Mouse (Mus musculus) layer of hippocampus, postnatal 36 days (tissue): Measurements from ENCODE around the gene Xylt2. TPM values are rescaled to one million over a fixed set of nuclear protein-coding genes. Genes with fewer than 3 reads are reported as not detected.
"Not testable (repeated sequence)": the region's sequence is repeated elsewhere in the genome, so short reads cannot be mapped to it uniquely, and the experiment has no call there.

Source experiments
- DNase-seq, 2 experiments: peaks; one replicate each; pipeline ENCODE4 v3.0.0; 2022
- total RNA-seq, 2 experiments: library from RNA; stranded (reverse); gene quantifications; 2 replicates each; pipeline ENCODE4 v1.2.3; 2021

Gene Xylt2
- total RNA-seq, 2 experiments from 2014 or later = 23.0 to 26.1 TPM

DNA sequence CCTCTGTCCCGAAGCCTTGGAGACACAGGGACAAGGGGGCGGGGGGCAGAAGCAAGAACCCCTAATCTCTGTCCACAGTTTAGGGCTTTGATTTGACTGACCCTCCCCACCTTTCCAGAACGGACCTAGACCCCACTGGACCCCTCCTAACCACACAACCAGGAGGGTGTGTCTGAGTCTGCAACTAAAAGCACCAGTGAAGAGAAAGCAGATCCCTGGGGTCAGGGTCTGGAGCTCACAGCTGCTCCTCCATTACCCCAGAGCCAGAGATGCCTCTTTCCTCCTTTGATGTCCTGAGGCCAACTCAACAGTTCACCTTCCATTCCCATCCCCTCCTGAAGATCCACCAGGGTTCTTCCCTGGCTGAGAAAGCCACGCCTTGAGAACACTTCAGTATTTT lies 1.0 kb downstream of the Xylt2 start:
- DNase-seq = no peak

DNA sequence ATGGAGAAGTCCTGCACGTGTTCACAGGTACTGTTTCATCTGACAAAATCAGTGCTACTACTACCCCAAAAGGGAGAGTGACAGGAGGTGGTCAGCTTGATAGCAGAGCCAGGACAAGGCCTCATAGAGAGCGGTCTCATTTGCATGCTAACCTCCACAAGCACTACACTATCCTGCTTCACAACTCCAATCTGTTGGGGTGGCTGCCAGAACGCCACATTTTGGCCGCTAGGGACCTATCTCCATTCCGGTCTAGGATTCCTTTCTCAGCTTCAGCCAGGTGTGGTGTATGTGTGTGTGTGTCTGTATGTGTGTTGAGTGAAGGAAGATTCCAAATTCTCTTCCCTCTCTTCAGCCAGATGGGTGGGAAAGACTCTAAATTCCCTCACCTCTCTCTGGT lies 1.9 kb downstream of the Xylt2 start:
- DNase-seq = no peak

- no peak for DNase-seq
These were observed 2.3 kb downstream of the Xylt2 start for GRCm38 (mm10) chr11:94674984-94675383.

GRCm38 (mm10) chr11:94665281-94665680 lies 12.0 kb downstream of the Xylt2 start:
- no peak for DNase-seq

GRCm38 (mm10) chr11:94661344-94661743 lies 16.0 kb downstream of the Xylt2 start:
- DNase-seq = no peak

DNA sequence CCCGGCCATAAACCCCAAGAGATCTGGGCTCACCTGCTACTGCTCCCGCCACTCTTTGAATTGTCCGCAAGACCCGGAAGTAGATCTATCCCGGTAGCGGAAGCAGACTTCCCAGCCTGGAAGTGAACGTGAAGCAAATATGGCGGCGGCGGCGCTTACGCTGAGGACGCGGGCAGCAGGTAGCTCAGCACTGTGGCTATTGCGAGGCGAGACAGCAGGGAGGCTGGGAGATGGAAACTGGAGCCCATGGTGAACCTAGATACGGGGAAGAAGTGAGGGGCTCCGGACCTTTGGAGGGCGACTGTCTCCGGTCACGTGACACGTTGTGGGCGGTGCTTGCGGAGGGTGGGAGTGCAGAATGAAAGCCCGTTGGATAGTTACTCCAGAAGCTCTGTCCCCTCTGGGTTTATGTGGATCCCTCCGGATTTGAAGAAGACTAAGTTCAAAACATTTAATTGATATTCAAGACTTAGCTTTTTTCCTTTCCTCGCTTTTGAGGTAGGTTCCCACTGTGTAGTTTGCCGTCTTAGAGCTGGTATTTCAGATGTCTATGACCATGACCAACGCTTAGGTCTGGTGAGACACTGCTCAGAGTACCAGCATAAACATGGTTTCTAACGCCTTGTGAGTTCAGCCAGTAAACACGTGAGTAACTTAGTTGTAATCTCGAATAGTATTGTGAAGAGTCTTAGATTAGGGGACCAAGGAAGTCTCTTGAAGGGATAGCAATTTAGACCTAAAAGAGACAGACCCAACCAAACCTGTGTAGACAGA lies 23.5 kb downstream of the Xylt2 start, which contains the start of the genes Mrpl27 and Eme1:
Gene Mrpl27, plus strand, starts transcription at position 105 of the 774 bp plus-strand sequence.
Gene Eme1, minus strand, starts transcription at position 302 of the 774 bp plus-strand sequence.
- peak; percentile 84 to 87 for DNase-seq

DNA sequence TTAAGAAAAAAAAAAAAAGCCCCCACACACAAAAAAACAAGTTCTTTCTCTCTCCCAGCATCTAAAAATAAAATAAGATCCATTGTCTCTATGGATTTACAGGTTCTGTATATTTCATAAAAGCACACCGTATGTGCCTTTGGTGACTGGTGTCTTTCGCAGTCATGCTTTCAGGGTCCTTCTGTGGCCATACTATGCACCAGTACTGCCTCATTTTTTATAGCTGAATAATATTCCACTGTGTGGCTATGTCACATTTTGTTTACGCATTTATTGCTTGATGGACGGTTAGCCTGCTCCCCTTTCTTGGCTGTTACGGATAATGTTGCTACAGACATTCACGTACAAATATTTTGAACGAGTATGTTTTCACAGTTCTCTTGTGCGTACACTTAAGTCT lies 24.3 kb downstream of the Xylt2 start:
- DNase-seq = no peak

DNA sequence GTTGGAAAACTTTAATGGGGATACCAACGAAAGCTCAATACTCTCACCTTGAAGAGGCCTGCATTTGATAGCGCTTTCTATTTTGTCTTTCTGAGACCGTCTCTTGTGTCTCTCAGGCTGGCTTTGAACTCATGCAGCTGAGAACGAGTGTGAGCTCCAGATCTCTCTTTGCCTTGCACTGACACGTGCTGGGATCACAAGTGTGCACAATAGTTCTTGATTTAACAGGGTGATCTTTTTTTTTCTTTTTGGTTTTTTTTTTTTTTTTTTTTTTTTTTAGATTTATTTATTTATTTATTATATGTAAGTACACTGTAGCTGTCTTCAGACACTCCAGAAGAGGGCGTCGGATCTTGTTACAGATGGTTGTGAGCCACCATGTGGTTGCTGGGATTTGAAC lies 26.1 kb downstream of the Xylt2 start:
- DNase-seq = not testable (repeated sequence)

DNA sequence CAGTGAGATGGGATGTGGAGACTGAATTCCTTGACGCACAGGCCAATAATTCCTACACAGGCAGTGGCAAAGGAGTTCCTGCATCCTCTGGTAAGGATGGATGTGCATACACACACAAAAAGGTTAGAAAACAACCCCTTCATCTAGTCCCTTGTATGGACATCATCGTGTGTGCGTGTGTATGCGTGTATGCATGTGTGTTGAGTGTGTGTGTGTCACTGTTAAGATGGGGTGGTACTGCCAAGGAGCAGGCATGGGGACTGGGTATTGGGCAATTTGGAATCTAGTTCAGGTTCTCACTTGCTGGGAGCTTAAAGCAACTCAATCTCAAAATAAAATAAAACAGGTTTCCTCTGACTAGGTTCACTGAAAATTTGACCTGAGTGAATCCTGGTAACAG lies 30.9 kb downstream of the Xylt2 start:
- DNase-seq = no peak

DNA sequence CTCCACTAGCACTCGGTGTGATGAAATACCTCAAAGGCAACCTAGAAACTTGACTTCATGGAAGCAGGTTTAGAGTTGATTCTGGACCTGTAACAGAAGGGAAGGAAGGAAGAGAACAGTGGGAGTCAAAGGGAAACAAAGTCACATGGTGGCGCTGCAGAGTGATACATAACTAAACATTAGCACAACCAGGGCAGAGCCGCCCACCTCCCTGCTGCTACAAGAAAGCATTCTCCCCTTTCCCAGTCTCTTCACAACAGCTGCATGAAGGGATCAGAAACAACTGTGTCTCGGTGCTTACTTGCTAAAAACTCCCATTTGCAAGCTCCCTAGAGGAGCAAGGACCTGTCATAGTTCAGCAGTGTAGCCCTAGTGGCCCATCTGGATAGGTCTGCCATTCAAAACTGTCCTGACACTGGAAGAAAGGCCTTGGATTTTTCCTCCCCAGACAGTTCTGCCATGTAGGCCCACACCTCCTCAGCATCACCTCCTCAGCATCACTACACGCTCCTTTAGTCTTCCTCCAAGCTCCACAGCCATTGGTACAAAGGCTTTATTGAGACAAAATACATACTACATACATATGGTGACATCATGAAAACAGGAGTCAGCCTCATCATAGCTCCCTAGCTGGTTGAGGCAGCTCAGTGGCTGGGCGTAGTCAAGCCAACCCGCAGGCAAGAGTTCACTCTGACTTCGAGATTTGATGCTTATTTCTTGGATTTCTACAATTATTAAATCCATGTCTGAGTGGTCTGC lies 32.7 kb downstream of the Xylt2 start:
- peak; percentile 20 to 34 for DNase-seq

- no peak for DNase-seq
These were observed 42.9 kb downstream of the Xylt2 start for GRCm38 (mm10) chr11:94634431-94634830.

DNA sequence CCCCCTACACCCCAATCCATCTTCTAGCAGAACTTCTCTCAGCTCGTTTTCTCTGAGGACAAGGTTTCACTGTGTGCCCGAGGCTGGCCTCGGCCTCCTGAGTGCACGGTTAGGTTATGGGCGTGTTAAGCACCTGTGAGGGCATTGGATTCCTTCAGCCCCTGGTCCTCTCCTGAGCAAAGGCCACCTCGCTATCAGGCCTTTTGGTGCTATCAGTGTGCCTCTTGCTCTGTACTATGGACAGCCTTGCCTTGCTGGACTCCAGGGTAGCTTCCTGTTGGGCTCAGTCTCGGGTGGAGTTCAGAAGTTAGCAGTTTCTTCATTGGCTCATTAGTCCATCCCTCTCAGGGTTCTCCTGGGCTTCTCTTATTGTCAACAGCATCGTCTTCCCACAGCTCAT lies 44.3 kb downstream of the Xylt2 start:
- DNase-seq = no peak

GRCm38 (mm10) chr11:94631969-94632368 lies 45.3 kb downstream of the Xylt2 start:
- no peak for DNase-seq

- DNase-seq = no peak
These were observed 46.9 kb downstream of the Xylt2 start for GRCm38 (mm10) chr11:94630199-94631011.

- no peak for DNase-seq
These were observed 47.5 kb downstream of the Xylt2 start for GRCm38 (mm10) chr11:94629884-94630198.

DNA sequence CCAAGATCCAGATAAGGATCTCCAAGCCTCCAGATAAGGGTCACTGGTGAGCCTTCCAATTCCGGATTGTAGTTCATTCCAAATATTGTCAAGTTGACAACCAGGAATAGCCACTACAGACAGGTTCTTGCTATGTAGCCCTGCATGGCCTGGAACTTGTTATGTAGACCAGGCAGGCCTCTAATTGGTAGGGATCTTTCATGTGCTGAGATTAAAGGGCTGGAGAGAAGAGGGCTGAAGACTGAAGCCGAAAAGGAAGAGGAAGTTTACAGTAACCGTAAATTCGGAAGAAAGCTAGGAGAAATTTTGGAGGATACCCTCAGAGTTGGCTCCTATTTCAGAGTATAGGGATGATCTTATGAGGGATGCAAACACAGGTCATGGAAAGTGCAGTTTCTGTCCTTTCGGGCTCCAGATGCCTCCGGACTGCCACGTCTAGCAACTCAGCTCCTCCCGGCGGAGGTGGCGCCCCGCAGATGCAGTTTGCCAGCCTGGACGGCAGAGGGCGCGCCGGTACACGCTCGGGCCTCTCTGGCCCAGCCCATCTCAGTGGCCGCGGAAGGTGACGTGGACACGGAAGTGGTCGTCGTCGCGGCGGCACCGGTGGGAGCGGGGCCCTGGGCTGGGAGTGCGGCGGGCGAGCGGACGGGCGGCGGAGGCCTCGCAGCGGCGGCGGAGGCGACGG lies 48.0 kb downstream of the Xylt2 start, which contains the start of gene Lrrc59:
Gene Lrrc59, plus strand, starts transcription at position 569 of the 685 bp plus-strand sequence.
- DNase-seq = peak; percentile 93 to 95

GRCm38 (mm10) chr11:94622162-94622561 lies 55.2 kb downstream of the Xylt2 start:
- no peak for DNase-seq

DNA sequence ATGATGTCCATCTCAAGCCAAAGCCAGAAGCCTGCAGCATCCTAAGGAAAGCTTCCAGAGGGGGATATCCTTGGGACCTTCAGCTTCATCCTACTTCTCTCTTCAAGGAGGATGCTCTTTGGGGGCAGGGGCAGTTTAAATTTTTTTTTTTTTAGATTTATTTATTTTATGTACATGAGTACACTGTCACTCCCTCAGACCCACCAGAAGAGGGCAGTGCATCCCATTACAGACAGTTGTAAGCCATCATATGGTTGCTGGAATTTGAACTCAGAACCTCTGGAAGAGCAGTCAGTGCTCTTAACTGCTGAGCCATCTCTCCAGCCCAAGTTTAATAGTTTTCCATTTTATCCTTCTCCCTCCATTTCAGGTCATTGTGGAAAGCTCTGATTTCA lies 55.9 kb downstream of the Xylt2 start:
- no peak for DNase-seq

DNA sequence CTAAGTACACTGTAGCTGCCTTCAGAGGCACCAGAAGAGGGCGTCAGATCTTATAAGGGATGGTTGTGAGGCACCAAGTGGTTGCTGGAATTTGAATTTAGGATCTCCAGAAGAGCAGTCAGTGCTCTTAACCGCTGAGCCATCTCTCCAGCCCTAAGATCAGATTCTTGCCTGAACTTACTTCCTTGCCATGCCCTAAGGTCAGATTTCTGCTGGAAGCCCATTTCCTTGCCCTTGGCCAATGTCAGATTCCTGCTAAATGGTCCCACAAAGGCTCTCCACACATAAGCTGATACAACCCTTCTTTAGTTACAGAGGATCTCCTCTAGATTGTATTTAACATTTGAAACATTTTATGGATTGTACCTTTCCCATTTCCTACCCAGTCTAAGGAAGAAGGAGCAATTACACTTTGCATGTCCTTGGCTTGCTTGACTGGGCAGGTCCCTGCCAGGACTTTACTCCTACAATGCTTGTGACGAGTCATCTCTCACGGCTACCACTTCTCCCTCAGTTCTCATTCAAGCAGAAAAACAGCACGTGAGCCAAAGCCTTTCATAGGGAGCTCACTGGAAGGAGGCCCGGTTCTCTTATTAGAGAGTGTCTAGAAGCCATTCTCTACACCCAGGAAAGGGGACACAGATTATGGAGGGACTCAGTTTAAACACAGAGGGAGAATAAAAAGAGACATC lies 56.4 kb downstream of the Xylt2 start:
- DNase-seq = no peak

DNA sequence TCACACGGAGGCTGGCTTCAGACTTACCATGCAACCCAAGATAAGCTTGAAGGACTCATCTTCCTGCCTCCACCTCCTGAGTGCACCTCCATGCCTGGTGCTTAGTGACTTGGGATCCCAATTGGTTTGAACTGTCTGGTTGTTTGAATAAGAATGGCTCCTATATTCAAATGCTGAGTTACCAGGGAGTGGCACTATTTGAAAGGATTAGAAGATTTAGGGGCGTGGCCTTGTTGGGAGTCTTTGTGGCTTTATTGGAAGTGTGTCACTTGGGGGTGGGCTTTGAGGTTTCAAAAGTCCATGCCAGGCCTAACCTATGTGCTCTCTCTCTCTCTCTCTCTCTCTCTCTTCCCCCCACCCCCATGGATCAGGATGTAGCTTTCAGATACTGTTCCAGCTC lies 59.7 kb downstream of the Xylt2 start:
- DNase-seq = no peak

DNA sequence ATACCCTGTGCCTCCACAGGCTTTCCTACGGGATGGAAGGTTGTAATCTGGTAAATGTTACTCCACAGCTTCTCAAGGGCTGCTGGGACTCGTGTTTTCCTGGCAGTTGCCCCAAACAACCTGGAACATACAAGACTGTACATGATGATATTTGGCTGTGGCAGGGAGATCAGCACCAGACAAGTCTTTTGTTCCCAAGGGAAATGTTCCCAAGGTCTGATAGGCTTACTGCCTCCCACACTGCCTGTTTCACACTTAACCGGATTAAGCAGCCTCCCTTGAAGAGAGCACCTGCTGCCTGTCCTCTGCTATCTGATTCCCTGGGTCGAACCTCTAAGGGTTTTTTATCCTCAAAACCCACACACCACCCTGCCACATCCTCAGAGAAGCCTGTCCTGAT lies 61.8 kb downstream of the Xylt2 start:
- no peak for DNase-seq

DNA sequence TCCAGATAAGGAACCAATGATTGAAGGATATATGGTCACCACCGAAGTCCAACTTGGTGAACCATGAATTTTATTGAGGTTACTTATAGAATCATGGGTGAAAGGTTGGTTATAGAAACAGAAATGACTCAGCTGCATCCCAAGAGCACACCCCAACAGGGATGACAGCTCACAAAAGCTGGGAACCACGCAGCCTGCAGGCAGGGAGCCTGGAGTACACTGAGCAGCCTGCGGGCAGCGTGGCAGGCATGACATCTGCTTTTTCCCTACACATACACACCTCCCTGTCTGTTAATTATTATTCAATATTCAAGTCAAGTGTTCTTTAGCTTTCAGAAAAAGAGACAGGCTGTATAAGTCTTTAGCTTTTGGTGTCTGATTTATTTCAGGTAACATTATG lies 62.7 kb downstream of the Xylt2 start:
- DNase-seq = no peak
